Mouse (Mus musculus) right cerebral cortex, postnatal 4 days (tissue): ENCODE data around the gene Cyp4a10.
"Not testable (repeated sequence)": the region's sequence is repeated elsewhere in the genome, so short reads cannot be mapped to it uniquely, and the experiment has no call there.

Experiments used
- DNase-seq: peaks from one replicate; pipeline ENCODE4 v3.0.0-alpha.2; 2022

The Cyp4a10 gene

DNA sequence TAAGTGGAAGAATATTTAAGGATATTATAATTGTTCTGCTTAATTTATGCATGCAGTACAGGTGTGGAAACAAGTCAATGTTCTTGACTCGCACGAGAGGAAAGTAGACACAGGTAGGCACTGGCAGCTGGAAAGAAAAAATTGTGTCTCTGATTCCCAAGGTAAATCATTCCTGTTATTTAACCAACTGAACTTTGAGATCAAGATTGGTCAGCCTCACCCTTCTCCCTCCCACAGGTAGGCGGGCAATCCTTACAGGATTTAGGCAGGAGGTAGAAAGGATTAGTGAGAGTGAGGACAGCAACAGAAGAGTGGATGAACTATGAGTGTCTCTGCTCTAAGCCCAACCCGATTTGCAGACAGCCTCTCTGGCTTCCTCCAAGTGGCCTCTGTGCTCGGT is at the start of gene Cyp4a10:
Gene Cyp4a10, plus strand, starts transcription at position 265 of the 400 bp plus-strand sequence.
- DNase-seq: not testable (repeated sequence)

DNA sequence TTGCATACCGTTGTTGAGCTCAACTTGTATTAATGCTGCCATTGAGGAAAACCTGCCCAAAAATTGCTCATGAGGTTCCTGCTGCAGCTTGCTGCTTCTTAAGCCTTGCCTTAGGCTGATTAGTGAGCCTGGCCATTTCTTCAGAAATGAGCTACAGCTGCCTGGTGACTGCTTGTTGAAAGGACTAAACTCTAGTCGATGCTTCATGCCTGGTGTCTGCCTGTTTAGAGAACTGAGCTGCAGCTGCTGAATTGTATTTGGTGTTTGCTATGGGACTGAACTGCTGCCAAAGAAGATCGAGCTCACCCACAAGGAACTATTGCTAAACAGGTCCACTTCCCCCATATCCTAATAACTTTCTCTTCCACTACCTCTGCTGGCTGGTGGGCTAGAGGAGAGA is 44.5 kb upstream of the Cyp4a10 start:
- DNase-seq: not testable (repeated sequence)

DNA sequence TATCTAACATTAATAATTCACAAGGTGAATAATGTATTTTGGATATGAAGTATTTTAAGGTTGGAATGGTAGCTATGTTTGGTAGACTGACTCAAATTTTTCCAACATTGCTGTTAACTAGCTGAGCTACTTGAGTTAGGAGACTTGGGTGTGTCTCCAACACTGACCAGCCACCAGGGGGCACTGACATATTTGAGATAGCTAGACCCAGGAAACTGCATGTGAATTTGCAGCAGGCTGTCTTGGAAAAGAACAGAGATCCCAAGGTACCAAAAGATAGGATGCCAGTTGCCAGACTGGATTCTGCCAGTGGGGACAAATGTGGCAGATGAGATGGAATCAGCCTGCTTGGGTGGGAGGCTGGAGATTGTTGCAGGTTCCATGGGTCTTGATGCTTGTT is 42.0 kb upstream of the Cyp4a10 start:
- not testable (repeated sequence) for DNase-seq

DNA sequence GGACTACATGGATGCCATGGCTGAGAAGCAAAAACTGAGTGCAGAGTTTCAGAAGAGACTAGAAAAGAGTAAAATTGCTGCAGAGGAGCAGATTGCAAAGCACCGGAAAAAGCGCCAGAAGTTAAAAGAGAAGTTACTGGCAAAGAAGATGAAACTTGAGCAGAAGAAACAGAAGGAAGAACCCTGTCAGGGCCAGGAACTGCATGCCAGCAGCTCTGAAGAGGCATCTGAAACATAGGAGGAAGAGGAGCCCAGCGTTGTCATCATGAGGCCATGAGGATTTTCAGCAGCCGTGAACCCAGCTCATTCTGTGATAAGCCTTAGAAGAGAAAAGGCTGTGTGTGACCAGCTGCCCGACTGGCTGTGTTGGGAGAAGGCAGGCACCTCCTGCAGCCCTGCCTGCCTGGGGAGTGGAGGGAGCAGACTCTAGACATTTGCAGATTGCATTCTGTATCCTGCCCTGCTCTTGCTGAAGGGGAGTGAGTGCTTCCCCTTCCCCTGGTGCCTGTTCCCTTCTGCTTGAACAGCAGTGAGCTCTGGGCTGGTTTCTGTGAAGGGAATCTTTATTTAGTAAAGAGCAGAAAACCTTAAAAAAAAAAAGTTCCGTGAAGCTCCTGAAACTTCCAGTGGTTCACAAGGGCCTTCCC is 36.9 kb upstream of the Cyp4a10 start:
- peak; percentile 2 for DNase-seq

DNA sequence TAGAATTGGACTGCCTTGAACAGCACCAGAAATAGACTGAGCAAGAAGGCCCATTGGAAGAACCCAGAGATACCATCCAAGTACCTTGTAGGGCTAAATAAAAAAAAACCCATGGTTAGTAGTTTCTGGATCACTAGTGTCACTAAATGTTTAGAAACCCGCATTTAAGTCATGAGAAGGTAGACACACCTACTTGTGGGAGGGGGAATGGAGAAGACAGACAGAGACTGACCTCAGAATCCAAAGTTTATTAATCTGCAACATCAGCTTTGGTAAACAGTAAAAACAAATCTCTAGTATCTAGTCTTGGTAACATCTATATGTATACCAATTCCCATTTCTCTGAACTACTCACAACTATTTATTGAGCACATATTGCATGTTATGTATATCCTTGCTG is 22.1 kb upstream of the Cyp4a10 start, which contains the start of gene Cyp4a14:
Gene Cyp4a14, minus strand, starts transcription at position 142 of the 400 bp plus-strand sequence.
- DNase-seq: no peak

DNA sequence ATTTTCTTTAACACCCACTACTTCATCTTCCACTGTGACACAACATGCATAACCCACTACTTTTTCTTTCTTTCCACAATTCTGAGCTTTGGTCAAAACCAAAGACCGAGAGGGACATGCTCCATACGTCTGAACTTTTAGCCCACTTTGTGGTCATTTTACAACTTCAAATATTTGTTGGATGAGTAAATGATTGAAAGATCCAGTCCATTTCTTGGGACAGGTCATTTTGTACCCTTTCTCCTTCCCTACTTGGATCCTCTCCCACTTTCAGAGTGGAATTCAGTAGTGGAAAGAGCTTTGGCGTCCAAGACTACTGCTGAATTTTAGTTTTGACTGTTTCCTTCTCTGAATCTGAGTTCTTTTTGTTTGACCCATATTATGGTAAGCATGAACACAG is 20.6 kb upstream of the Cyp4a10 start:
- DNase-seq: no peak

DNA sequence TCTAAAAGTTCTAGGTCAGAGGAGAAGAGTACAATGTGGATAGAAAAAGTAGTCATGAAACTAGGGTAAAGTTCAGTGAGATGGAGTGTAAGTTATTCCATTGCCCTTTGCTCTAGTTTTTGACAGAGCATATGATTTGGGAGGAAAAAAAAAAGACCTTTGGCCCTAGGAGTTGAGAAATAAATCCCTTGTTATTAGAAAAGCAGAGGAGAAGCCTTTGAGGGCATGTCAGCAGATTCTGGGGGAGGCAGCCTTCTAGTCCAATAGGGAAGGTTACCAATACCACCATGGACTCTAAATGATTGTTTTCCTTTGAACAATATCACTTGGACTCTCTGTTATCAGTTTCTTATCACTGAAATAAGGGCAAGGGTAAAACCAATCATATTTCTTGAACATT is 4.1 kb upstream of the Cyp4a10 start:
- DNase-seq: not testable (repeated sequence)

DNA sequence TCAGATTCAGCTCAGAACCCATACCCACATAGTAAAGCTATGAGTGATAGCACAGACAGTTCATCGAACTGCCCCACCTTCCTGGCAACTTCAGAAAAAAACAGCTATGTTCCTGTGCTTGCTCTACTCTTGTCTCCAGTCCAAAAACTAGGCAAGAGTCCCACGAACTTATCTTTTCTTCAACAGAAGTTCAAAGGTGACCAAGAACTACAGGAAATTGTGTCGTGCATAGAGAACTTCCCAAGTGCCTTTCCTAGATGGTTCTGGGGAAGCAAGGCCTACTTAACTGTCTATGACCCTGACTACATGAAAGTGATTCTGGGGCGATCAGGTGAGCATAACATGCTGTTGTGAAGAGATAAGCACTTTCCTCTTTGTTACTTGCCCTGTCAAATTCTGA is 1.4 kb downstream of the Cyp4a10 start:
- no peak for DNase-seq

DNA sequence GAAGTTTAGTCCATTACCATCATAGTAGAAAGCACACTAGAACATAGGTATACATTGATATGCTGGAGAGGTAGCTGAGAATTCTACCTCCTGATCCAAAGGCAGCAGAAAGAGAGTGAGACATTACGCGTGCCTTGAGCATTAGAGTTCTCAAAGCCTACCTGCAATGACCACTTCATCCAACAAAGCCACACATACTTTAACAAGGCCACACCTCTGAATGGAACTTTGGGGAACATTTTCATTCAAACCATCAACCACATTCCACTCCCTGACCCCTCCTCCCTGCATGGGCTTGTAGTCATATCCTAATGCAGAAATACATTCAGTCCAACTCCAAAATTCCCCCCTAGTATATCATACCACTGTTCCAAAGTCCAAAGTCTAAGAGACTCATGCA is 3.7 kb downstream of the Cyp4a10 start:
- no peak for DNase-seq

DNA sequence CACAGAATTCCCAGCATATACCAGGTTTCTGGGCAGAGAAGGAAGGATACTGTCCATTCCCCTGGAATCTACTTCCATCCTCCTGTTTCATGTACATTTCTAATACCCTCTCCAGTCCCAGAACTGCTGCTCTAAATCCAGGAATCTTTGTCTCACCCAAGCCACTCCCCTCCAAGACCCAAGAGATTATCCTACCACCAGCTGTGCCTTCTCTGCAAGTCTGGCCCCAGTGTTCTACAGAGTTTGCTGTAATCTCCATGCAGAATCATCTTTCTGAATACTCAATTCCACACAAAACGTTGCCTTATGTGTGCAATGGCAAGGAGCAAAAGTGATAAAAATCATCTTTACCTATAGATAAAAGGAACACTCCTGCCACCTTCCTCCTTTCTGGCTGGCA is 27.0 kb downstream of the Cyp4a10 start:
- DNase-seq: no peak

DNA sequence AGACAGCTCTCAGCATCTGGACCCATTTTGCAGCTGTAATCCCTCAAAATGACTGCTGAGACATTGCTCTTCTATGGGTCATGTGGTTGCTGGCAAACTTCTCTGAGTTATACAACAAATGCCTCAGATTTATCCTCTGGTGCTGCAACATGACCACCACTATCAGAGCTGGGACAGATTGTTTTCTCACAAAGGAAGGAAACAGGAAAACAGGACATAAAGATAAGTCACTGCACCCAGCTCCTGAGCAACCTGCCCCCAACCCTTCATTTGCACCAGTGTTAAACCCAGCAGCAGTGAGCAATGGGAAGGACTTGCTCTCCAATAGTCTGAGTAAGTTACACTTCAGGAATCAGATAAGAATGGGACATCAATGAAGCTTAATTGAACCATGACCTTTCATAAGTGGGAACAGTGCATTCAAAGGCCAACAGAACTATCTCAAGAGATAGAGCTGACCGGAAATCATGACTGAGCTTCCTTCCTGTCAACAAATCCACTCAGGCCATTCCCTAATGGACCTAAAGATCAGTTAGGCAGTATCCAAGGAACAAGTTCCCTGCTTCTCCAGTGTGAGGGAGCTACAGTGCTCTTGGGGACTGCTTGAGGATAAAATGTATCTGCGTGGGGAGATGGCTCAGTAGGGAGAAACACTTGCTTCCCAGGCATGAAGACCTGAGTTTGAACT is 28.2 kb downstream of the Cyp4a10 start:
- no peak for DNase-seq

DNA sequence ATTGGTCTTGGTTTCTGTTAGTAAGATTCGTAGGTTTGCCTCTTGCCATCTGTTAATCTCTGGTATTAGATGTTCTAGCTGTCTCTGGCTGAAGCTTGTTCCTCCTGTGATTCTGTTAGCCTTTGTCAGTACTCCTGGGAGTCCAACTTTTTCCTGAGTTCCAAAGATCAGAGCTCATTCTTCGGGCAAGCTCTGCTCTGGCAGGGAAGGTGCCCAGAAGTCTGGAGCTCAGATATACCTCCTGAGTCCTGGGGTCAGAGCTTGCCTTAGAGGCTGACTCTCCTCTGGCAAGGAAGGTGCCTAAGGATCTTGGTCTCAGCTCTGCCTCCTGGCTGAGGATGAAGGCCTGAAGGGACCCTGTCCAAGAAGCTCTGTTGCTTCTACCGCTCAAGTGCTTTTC is 34.7 kb downstream of the Cyp4a10 start:
- DNase-seq: no peak

DNA sequence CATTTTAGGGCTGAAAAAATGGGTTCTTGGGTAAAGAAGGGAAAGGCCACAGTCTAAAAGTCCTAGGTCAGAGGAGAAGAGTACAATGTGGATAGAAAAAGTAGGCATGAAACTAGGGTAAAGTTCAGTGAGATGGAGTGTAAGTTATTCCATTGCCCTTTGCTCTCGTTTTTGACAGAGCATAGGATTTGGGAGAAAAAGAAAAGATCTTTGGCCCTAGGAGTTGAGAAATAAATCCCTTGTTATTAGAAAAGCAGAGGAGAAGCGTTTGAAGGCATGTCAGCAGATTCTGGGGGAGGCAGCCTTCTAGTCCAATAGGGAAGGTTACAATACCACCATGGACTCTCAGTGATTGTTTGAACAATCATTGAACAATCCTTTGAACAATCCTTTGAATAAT is 37.4 kb downstream of the Cyp4a10 start:
- DNase-seq: no peak

DNA sequence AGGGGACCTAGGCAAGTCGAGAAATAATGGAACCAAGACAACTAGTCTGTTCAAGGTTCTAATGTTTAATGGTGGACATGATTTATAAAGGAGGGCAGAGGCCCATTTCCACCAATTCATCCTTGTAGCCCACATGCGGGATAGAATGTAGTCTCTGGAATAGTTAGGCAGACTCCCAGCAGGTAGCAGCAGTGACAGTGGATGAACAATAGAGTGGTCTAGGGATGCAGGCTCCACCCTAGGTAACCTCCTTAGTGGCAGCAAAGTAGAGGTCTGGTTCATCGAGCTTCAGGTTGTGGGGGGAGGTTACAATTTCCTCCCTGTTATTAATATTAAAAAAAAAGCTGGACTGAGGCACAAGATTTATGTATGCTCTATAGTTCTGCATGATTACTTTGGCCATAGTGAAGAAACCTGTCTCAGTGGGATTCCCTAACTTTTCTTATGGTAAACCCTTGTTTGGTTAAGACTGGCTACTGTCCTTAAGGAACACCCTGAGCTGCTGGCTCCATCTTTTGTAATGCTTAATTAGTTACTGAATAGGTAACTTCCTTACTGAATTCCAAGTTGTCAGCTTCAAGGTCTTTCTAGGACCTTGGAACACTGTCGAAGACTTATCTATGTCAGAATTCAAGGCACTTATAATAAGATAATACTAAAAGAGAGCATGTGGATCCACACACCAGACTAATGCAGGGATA is 39.9 kb downstream of the Cyp4a10 start:
- DNase-seq: no peak

DNA sequence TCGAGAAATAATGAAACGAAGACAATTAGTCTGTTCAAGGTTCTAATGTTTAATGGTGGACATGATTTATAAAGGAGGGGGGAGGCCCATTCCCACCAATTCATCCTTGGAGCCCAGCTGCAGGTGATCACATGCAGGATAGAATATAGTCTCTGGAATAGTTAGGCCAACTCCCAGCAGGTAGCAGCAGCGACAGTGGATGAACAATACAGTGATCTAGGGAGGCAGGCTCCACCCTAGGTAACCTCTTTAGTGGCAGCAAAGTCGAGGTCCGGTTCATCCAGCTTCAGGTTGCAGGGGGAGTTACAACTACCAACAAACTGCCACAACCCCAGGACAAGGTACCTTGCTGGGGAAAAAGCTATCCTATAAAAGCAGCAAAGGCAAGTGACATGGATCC is 43.2 kb downstream of the Cyp4a10 start:
- DNase-seq: not testable (repeated sequence)

DNA sequence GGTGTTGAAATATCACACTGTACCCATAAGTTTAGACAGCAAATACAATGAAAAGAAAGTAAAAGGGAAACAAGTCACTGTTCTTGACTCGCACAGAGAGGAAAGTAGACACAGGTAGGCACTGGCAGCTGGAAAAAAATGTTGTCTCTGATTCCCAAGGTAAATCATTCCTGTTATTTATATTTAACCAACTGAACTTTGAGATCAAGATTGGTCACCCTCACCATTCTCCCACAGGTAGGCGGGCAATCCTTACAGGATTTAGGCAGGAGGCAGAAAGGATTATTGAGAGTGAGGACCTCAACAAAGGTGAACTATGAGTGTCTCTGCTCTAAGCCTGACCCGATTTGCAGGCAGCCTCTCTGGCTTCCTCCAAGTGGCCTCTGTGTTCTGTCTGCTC is 45.3 kb downstream of the Cyp4a10 start, which contains the start of gene Cyp4a31:
Gene Cyp4a31, plus strand, starts transcription at position 249 of the 400 bp plus-strand sequence.
- no peak for DNase-seq

DNA sequence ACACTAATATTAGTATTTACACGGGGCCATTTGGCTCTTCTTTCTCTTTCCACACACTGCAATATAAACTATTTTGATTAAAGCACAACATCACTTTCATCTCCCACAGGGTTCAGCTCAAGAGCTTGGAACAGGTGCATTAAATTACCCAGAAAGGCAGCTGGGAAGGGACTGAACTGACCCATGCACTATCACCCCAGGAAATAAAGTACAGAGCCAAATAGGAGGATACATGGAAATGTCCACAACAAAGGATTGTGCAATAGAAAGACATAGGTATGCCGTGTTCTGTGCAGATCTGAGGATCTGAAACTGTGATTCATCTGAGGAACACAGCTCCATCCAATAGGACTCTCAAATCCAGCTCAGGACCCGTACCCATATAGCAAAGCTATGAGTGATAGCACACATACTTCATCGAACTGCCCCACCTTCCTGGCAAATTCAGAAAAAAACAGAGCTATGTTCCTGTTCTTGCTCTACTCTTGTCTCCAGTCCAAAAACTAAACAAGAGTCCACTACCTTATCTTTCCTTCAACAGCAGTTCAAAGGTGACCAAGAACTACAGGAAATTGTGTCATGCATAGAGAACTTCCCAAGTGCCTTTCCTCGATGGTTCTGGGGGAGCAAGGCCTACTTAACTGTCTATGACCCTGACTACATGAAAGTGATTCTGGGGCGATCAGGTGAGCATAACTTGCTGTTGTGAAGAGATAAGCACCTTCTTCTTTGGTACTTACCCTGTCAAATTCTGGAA is 46.6 kb downstream of the Cyp4a10 start:
- DNase-seq: not testable (repeated sequence)

DNA sequence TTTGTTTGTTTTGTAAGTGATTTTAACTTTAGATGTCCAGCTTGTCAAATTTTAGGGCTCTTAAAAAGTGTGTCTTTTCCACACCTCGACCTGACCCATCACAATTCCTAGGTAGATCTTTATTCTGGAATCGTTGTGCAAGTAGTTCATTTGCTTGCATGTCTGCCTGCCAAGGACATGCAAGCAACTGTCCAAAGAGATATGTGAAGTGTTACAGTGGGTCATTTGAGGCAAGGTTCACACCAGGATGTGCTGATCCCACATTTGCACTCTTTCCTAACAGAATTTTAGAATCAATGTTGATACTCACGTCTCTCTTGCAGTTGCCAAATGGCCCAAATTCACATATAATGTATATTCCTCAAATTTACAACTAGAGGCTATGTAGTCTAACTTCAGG is 57.2 kb downstream of the Cyp4a10 start:
- no peak for DNase-seq

DNA sequence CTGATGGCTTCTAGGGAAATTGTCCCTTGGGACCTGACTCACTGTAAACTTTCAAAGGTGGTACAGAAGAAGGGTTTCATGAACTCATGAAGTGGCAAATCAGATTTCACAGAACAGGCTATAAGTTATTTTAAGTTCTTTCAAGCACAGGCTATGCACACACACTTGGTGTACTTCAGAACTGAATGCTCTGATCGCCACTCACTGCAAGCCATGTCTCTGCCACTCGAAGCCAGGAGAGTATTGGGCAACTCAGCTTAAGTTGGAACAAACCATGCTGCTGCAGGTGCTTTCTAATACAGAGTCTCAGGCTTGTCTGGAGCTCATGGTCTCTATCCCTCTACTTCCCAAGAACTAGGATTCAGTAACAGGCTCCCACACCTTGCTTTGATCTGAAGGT is 57.7 kb downstream of the Cyp4a10 start:
- no peak for DNase-seq

DNA sequence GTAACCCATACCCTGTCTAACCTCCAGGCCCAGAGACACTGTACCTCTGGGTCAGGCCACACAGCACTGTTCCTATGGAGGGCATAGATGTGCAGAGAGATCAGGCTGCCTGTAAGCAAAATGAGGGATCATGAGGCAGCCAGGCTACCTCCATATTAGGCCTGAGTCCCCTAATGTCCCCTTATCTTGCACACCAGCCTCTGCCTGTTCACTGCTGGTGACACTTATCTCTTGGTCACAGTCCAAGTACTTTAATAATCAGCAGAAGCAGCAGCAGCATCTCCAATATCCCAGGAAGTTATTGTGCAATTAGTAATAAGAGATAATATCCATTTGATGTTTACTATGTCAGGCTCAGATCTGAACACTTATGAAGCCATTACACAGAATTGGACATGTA is 65.0 kb downstream of the Cyp4a10 start:
- no peak for DNase-seq
